Comparison of ENCODE assay signal across 8 mouse cellular contexts in genomic region chr6:71543686-71544499, GRCm38 (mm10). TPM values are rescaled to one million over a fixed set of nuclear protein-coding genes. Genes with fewer than 3 reads are reported as not detected.
DNase-seq lines count a peak whose midpoint lies in the region; ATAC-seq and TF ChIP-seq lines count a peak whose summit lies in the region.

Gene Chmp3 (plus strand): TSS chr6:71543797.

- H3K4me1 ChIP-seq in cortical plate, adult 2 months (ENCODE audit: control insufficient read depth, insufficient read depth, low read length) = peaks cover 2% of the 10 kb centered on the region; the same call in 1 of the 2 replicates

- no peak for TF ChIP-seq CTCF in cortical plate, adult 2 months (IDR thresholded peaks at IDR 0.05; ENCODE audit: extremely low read depth, insufficient read depth, low read length)

- TF ChIP-seq POLR2A in cortical plate, adult 2 months (IDR thresholded peaks at IDR 0.05; ENCODE audit: extremely low read depth, insufficient read depth, low read length) = peak; percentile 83

- H3K27ac ChIP-seq in cortical plate, adult 2 months (ENCODE audit: insufficient read depth, low read length) = peak within 1 kb of the TSS; percentile 100

- H3K4me3 ChIP-seq in cortical plate, adult 2 months (ENCODE audit: insufficient read depth, low read length) = peak within 1 kb of the TSS; percentile 80

- peak; percentile 89 for ATAC-seq in activated CD4-positive, CD25-positive, alpha-beta regulatory T cell, adult 4 months
- peak; percentile 93 for ATAC-seq in megakaryocyte progenitor cell, adult 5-6 weeks (replicated peaks; ENCODE audit: poor library complexity)

- peak; percentile 97 for DNase-seq in gastrocnemius, postnatal 10 days
- DNase-seq in induced T-regulatory cell, adult 2 months (ENCODE audit: low read depth) = peak; percentile 96
- peak; percentile 89 to 98 for DNase-seq in left cerebral cortex, adult 9 months (ENCODE audit: low spot score in 2 of 2)
- DNase-seq in right cerebral cortex, postnatal 14 days = peak; percentile 94
- peak; percentile 97 for DNase-seq in urinary bladder, postnatal 36 days (ENCODE audit: low spot score in 2 of 2)

RNA-seq across cellular contexts. Expression of gene Chmp3, which starts in this region (rescaled TPM):
- 100 to 1,000 TPM in 1 of 2 experiments, 10 to 100 TPM in 1; 56.7 to 105 TPM for polyA plus RNA-seq in activated CD4-positive, CD25-positive, alpha-beta regulatory T cell, adult 4 months (2017; shearing (Covaris generic))
- polyA plus RNA-seq in cortical plate, adult 2 months (2012; rRNA removed) = 109 and 110 TPM in 2 replicates
- 10 to 100 TPM; 41.7 to 53.2 TPM for total RNA-seq in gastrocnemius, postnatal 10 days (2021)
- total RNA-seq in megakaryocyte progenitor cell, adult 5-6 weeks (2015) = 29.5 and 34.7 TPM in 2 replicates
- total RNA-seq in megakaryocyte progenitor cell, adult 5-6 weeks (2017) = 95.2 and 133 TPM in 2 replicates

Comparison
In these comparisons a context has a peak if more than half of its experiments do, and no peak if none do; other contexts are left out.
1. Peak in every context shown above with its lines: DNase-seq, ATAC-seq, H3K4me3 ChIP-seq and H3K27ac ChIP-seq.